Mouse (Mus musculus): ENCODE data around the gene Lrrc10. TPM values are rescaled to one million over a fixed set of nuclear protein-coding genes. Genes with fewer than 3 reads are reported as not detected.
A peak's percentile ranks its signal among the peaks of the same experiment; 100 is the strongest.

Gene Lrrc10
- polyA plus RNA-seq, 1 experiment from 2014 or later: 54.6 TPM

DNA sequence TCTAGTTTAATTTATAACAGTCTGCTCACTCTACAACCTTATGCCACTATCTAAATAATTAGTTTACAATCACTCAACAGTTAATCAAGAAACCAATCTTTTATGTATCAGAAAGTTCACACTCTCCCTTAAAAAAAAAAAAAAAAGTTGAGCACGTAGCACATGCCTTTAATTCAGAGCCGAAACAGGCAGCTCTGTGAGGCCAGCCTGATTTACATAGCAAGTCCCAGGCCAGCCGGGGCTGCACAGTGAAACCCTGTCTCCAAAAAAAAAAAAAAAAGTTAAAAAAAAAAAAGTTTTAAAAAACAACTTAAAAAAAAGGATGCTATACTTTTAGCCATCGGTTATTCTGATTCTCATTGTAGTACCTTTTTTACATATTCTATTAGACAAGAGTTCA lies 36.2 kb downstream of the Lrrc10 start:
- H3K36me3 ChIP-seq (ENCODE audit: control insufficient read depth, insufficient read depth, low read length): peaks cover 16% of the 10 kb centered on the region
- H3K9ac ChIP-seq (ENCODE audit: low read depth, low read length): no peak overlapping the region
- H3K4me2 ChIP-seq: no peak overlapping the region
- H3K9me3 ChIP-seq (replicated peaks; ENCODE audit: control insufficient read depth, low read length): no peaks in the 10 kb centered on the region
- peaks cover 5% of the 10 kb centered on the region; the same call in 1 of the 2 replicates for H3K4me1 ChIP-seq (ENCODE audit: control insufficient read depth, insufficient read depth, low read length)
- H3K4me3 ChIP-seq (ENCODE audit: low read depth, low read length): no peak overlapping the region
- 86% methylated on average over 4 of the region's 4 CpGs for WGBS (ENCODE audit: insufficient replicate concordance)
- ATAC-seq (replicated peaks; ENCODE audit: insufficient number of reproducible peaks, low FRiP score, low TSS enrichment): no peak
- no peak overlapping the region for H3K27ac ChIP-seq (ENCODE audit: low read depth, low read length)
- H3K27me3 ChIP-seq (ENCODE audit: control insufficient read depth, insufficient read depth, low read length): no peaks in the 10 kb centered on the region

DNA sequence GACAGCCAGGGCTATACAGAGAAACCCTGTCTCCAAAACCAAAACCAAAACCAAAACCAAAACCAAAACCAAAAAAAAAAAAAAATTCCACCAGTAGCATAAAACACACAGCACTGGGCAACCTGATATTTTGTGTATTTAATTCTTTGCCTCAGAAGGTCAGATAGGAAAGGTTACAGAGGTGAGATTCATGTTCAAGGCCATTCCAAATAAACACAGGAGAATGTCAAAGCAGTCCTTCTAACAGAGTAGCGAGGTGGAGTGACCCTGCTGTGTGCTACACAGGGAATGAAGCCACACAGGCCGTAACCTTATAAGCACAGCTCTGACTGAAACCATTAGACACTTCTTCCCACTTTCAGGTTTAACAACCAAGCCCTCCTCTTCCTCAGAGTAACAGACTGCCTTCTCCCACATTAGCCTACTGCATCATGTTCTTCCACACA lies 36.8 kb downstream of the Lrrc10 start:
- peaks cover 16% of the 10 kb centered on the region for H3K36me3 ChIP-seq (ENCODE audit: control insufficient read depth, insufficient read depth, low read length)
- ATAC-seq (replicated peaks; ENCODE audit: insufficient number of reproducible peaks, low FRiP score, low TSS enrichment): no peak

GRCm38 (mm10) chr10:117089628-117090027 lies 44.5 kb downstream of the Lrrc10 start:
- Histone ChIP-seq H3K4me3 (ENCODE audit: low read depth, low read length) (no peak overlapping the region), H3K27ac (ENCODE audit: low read depth, low read length) (no peak overlapping the region), H3K27me3 (ENCODE audit: control insufficient read depth, insufficient read depth, low read length) (no peaks in the 10 kb centered on the region), H3K4me2 (no peak overlapping the region), H3K9ac (ENCODE audit: low read depth, low read length) (no peak overlapping the region), H3K36me3 (ENCODE audit: control insufficient read depth, insufficient read depth, low read length) (peaks cover 4% of the 10 kb centered on the region), H3K4me1 (ENCODE audit: control insufficient read depth, insufficient read depth, low read length) (peaks cover 10% of the 10 kb centered on the region), H3K9me3 (replicated peaks; ENCODE audit: control insufficient read depth, low read length) (no peaks in the 10 kb centered on the region)
- no peak for ATAC-seq (replicated peaks; ENCODE audit: insufficient number of reproducible peaks, low FRiP score, low TSS enrichment)
- WGBS (ENCODE audit: insufficient replicate concordance): 84% methylated on average over 4 of the region's 4 CpGs

More for the DNA sequence above, 36.8 kb downstream of the Lrrc10 start:
- H3K4me2 ChIP-seq: no peak overlapping the region
- WGBS (ENCODE audit: insufficient replicate concordance): 92% methylated on average over 2 of the region's 2 CpGs
- no peaks in the 10 kb centered on the region for H3K27me3 ChIP-seq (ENCODE audit: control insufficient read depth, insufficient read depth, low read length)
- H3K4me3 ChIP-seq (ENCODE audit: low read depth, low read length): no peak overlapping the region
- peak overlapping the region; percentile 43; the same call in 1 of the 2 replicates for H3K9ac ChIP-seq (ENCODE audit: low read depth, low read length)
- H3K9me3 ChIP-seq (replicated peaks; ENCODE audit: control insufficient read depth, low read length): no peaks in the 10 kb centered on the region
- peaks cover 5% of the 10 kb centered on the region; the same call in 1 of the 2 replicates for H3K4me1 ChIP-seq (ENCODE audit: control insufficient read depth, insufficient read depth, low read length)
- no peak overlapping the region for H3K27ac ChIP-seq (ENCODE audit: low read depth, low read length)

DNA sequence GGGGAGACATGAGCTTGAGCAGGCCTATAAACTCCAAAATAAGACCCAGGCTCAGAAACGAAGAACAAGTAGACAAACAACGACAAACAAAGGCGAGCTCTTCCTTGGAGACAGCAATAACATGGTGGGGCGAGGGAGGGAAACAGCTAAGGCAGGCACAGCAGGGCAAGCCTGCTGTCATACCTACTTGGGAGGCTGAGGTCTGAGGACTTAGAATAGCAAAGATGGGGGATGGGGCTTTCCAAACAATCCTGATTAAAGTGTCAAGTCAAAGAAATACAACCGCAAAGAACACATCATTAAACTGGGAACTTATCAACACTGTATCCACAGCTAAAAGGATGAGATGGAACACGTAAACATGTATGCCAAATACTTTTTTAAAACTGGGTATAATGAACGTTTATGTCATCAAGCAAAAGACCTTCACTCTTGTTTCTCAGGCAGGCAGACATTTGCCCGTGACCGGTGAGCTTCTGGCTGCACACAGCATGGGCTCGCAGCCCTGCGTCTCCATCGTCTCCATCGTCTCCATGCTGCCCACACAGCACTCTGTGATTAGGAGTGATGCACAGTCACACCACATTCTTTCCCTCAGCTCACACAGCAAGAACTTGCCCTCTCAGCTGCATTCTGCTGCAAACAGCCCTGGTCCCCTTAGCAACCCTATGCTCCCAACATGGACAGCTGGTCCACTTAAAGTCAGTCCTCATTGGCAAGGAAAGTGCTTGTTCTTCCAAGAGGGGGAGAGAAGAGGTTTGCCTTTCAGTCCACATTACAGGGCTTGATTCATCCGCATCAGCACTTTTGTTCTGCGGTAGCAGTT lies 49.6 kb downstream of the Lrrc10 start:
- 36% methylated on average over 15 of the region's 15 CpGs for WGBS (ENCODE audit: insufficient replicate concordance)
- Histone ChIP-seq H3K4me1 (ENCODE audit: control insufficient read depth, insufficient read depth, low read length) (peaks cover 17% of the 10 kb centered on the region), H3K4me2 (peak overlapping the region; percentile 23; the same call in 1 of the 2 replicates), H3K9me3 (replicated peaks; ENCODE audit: control insufficient read depth, low read length) (no peaks in the 10 kb centered on the region), H3K27me3 (ENCODE audit: control insufficient read depth, insufficient read depth, low read length) (no peaks in the 10 kb centered on the region), H3K36me3 (ENCODE audit: control insufficient read depth, insufficient read depth, low read length) (peaks cover 4% of the 10 kb centered on the region; the same call in 1 of the 2 replicates), H3K27ac (ENCODE audit: low read depth, low read length) (peak overlapping the region; percentile 62), H3K9ac (ENCODE audit: low read depth, low read length) (no peak overlapping the region), H3K4me3 (ENCODE audit: low read depth, low read length) (no peak overlapping the region)
- ATAC-seq (replicated peaks; ENCODE audit: insufficient number of reproducible peaks, low FRiP score, low TSS enrichment): peak; percentile 71

- Histone ChIP-seq H3K4me1 (ENCODE audit: control insufficient read depth, insufficient read depth, low read length) (peaks cover 17% of the 10 kb centered on the region), H3K4me3 (ENCODE audit: low read depth, low read length) (no peak overlapping the region), H3K36me3 (ENCODE audit: control insufficient read depth, insufficient read depth, low read length) (peaks cover 4% of the 10 kb centered on the region; the same call in 1 of the 2 replicates), H3K27ac (ENCODE audit: low read depth, low read length) (no peak overlapping the region), H3K27me3 (ENCODE audit: control insufficient read depth, insufficient read depth, low read length) (no peaks in the 10 kb centered on the region), H3K4me2 (no peak overlapping the region), H3K9ac (ENCODE audit: low read depth, low read length) (no peak overlapping the region), H3K9me3 (replicated peaks; ENCODE audit: control insufficient read depth, low read length) (no peaks in the 10 kb centered on the region)
- WGBS (ENCODE audit: insufficient replicate concordance): 89% methylated on average over 6 of the region's 6 CpGs
- no peak for ATAC-seq (replicated peaks; ENCODE audit: insufficient number of reproducible peaks, low FRiP score, low TSS enrichment)
Observed at GRCm38 (mm10) chr10:117096096-117096495, 51.0 kb downstream of the Lrrc10 start.

Other genes starting within 250 kb of the Lrrc10 start
- gene Myrfl, start 148.4 kb upstream of the Lrrc10 start, polyA plus RNA-seq (2014; fragmentation: Nextera tagmentation; extraction: Ambion mirVana): 0.23 and 0.55 TPM in 2 replicates
- gene Rab3ip, start 94.6 kb upstream of the Lrrc10 start, polyA plus RNA-seq (2014; fragmentation: Nextera tagmentation; extraction: Ambion mirVana): 56.9 and 63.2 TPM in 2 replicates
- gene Gm10271, start 72.7 kb upstream of the Lrrc10 start, polyA plus RNA-seq (2014; fragmentation: Nextera tagmentation; extraction: Ambion mirVana): not detected in 2 replicates
- gene Best3, start 59.0 kb upstream of the Lrrc10 start, polyA plus RNA-seq (2014; fragmentation: Nextera tagmentation; extraction: Ambion mirVana): 0.14 and 0.18 TPM in 2 replicates
- 211 and 221 TPM in 2 replicates for gene Cct2, start 18.5 kb downstream of the Lrrc10 start, polyA plus RNA-seq (2014; fragmentation: Nextera tagmentation; extraction: Ambion mirVana)
- gene Frs2, start 103.2 kb downstream of the Lrrc10 start, polyA plus RNA-seq (2014; fragmentation: Nextera tagmentation; extraction: Ambion mirVana): 27.1 and 30.4 TPM in 2 replicates
- 66.4 and 75.9 TPM in 2 replicates for gene Yeats4, start 179.2 kb downstream of the Lrrc10 start, polyA plus RNA-seq (2014; fragmentation: Nextera tagmentation; extraction: Ambion mirVana)
- not detected in 2 replicates for gene 9530003J23Rik, start 193.4 kb downstream of the Lrrc10 start, polyA plus RNA-seq (2014; fragmentation: Nextera tagmentation; extraction: Ambion mirVana)
- 65.0 and 75.3 TPM in 2 replicates for gene Lyz2, start 237.0 kb downstream of the Lrrc10 start, polyA plus RNA-seq (2014; fragmentation: Nextera tagmentation; extraction: Ambion mirVana)
- 7.2 and 13.3 TPM in 2 replicates for gene Lyz1, start 247.5 kb downstream of the Lrrc10 start, polyA plus RNA-seq (2014; fragmentation: Nextera tagmentation; extraction: Ambion mirVana)